Mouse (Mus musculus) midbrain, embryonic 14.5 days (tissue): ENCODE results near the gene Rgl1. TPM values are rescaled to one million over a fixed set of nuclear protein-coding genes. Genes with fewer than 3 reads are reported as not detected.

Experiments
- ATAC-seq: fragments of 200-750 bp; cut with Nextera tagmentation; 2 replicates; pipeline ENCODE4 v1.8.0; 2017; ENCODE audit warnings: moderate number of reproducible peaks, moderate library complexity; ENCODE audit not compliant: low FRiP score, low TSS enrichment
- DNase-seq: peaks from one replicate; pipeline ENCODE4 v3.0.0-alpha.2; 2015
- H3K27ac ChIP-seq: fragments of 300-500 bp; sonication (generic); replicated peaks from 2 replicates; pipeline ENCODE4 v1.5.1; 2014; ENCODE audit warnings: mild to moderate bottlenecking, low read depth, low read length, moderate library complexity
- H3K27me3 ChIP-seq: fragments of 300-500 bp; sonication (generic); 2 replicates; pipeline ENCODE4 v1.6.1; 2014; ENCODE audit warnings: low read length, control low read depth, mixed read lengths; ENCODE audit not compliant: control insufficient read depth, insufficient read depth
- H3K36me3 ChIP-seq: fragments of 300-500 bp; sonication (generic); 2 replicates; pipeline ENCODE4 v1.6.1; 2014; ENCODE audit warnings: low read length, control low read depth; ENCODE audit not compliant: control insufficient read depth, insufficient read depth
- H3K4me1 ChIP-seq: fragments of 300-500 bp; sonication (generic); 2 replicates; pipeline ENCODE4 v1.6.1; 2014; ENCODE audit warnings: mild to moderate bottlenecking, antibody characterized with exemption, low read length, control low read depth; ENCODE audit not compliant: control insufficient read depth, insufficient read depth
- H3K4me2 ChIP-seq: fragments of 300-500 bp; sonication (generic); 2 replicates; pipeline ENCODE4 v1.6.1; 2014; ENCODE audit warnings: mild to moderate bottlenecking, low read length, moderate library complexity
- H3K4me3 ChIP-seq: fragments of 300-500 bp; sonication (generic); replicated peaks from 2 replicates; pipeline ENCODE4 v1.5.1; 2014; ENCODE audit warnings: low read depth, low read length
- H3K9ac ChIP-seq: fragments of 300-500 bp; sonication (generic); replicated peaks from 2 replicates; pipeline ENCODE4 v1.6.1; 2014; ENCODE audit warnings: mild to moderate bottlenecking, low read length, moderate library complexity
- H3K9me3 ChIP-seq: fragments of 300-500 bp; sonication (generic); 2 replicates; pipeline ENCODE4 v1.6.1; 2016; ENCODE audit warnings: low read length, control low read depth, mixed read lengths; ENCODE audit not compliant: control insufficient read depth
- WGBS: fragments of 180-500 bp; shearing (Covaris S2); extraction: QIAGEN DNeasy Blood & Tissue Kit; methylation state at CpG from one replicate; pipeline ENCODE4 v1.1.7; 2014; 5-methylcytosine and 5-hydroxymethylcytosine counted together
- polyA plus RNA-seq: library from polyadenylated mRNA; unstranded; fragments of >200 nt; fragmentation: Nextera tagmentation; extraction: Ambion mirVana; gene quantifications from 2 replicates; pipeline ENCODE4 v1.2.1, GENCODE M21; 2014

Gene Rgl1
- polyA plus RNA-seq, 1 experiment from 2014 or later: 16.6 TPM

GRCm38 (mm10) chr1:152589331-152589935 is 176.7 kb downstream of the Rgl1 start:
- Histone ChIP-seq H3K27me3 (no peaks in the 10 kb centered on the region), H3K9me3 (no peaks in the 10 kb centered on the region), H3K4me2 (no peak overlapping the region), H3K9ac (no peak overlapping the region), H3K27ac (no peak overlapping the region), H3K4me1 (0 out of 2 replicates have a peak, but pooled peaks cover 7% of the 10 kb centered on the region), H3K4me3 (no peak overlapping the region), H3K36me3 (no peaks in the 10 kb centered on the region)
- ATAC-seq (no peak), DNase-seq (peak; percentile 57)
- 41% methylated on average over 9 of the region's 9 CpGs for WGBS

DNA sequence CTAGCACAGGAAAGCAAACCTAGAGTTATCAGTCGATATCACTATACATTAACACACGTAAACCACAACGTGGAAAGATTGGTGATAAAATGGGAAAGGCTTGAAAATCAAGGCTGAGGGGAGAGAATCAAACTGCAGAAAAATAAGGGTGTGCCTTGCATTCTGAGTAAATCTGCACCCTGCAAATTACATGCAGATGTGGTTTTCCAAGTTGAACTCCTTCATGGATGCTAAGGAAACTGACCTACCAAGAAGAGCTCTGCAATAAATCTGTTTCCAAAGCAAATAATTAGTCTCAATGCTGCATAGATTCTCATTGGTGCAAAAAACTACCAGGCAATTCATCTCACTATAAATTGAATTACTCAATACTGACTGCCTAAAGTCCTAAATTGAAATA is 178.7 kb downstream of the Rgl1 start:
- Histone ChIP-seq H3K9me3 (no peaks in the 10 kb centered on the region), H3K4me1 (0 out of 2 replicates have a peak, but pooled peaks cover 7% of the 10 kb centered on the region), H3K4me3 (no peak overlapping the region), H3K9ac (no peak overlapping the region), H3K27ac (no peak overlapping the region), H3K27me3 (no peaks in the 10 kb centered on the region), H3K36me3 (no peaks in the 10 kb centered on the region), H3K4me2 (no peak overlapping the region)
- no peak for ATAC-seq
- WGBS: 88% methylated on average over 3 of the region's 3 CpGs
- no peak for DNase-seq

GRCm38 (mm10) chr1:152585385-152585984 is 180.7 kb downstream of the Rgl1 start:
- H3K9ac ChIP-seq: no peak overlapping the region
- 0 out of 2 replicates have a peak, but pooled peaks cover 7% of the 10 kb centered on the region for H3K4me1 ChIP-seq
- DNase-seq (no peak), ATAC-seq (no peak)
- no peak overlapping the region for H3K27ac ChIP-seq
- no peaks in the 10 kb centered on the region for H3K36me3 ChIP-seq
- H3K4me3 ChIP-seq: no peak overlapping the region
- no peaks in the 10 kb centered on the region for H3K9me3 ChIP-seq
- WGBS: 83% methylated on average over 7 of the region's 7 CpGs
- H3K4me2 ChIP-seq: no peak overlapping the region
- no peaks in the 10 kb centered on the region for H3K27me3 ChIP-seq

DNA sequence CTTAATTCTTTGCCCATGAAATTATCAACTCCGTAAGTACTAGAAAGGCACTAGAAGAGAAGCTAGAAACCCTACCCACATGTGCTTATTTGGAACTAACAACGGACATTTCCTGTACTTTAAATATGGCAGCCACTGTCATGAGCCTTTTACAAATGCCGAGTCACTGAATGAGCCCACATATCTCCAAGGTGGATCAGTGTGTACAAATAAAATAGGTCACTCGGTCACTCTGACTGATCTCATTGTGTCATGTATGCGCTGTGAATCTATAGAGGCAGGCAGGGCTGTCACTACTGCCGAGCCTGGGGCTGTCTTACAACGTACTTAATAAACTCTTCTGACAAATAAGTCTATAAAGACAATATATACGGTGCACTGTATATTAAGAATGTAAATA is 181.2 kb downstream of the Rgl1 start:
- Histone ChIP-seq H3K9me3 (no peaks in the 10 kb centered on the region), H3K27ac (no peak overlapping the region), H3K36me3 (no peaks in the 10 kb centered on the region), H3K4me3 (no peak overlapping the region), H3K27me3 (no peaks in the 10 kb centered on the region), H3K4me2 (no peak overlapping the region), H3K4me1 (0 out of 2 replicates have a peak, but pooled peaks cover 7% of the 10 kb centered on the region), H3K9ac (no peak overlapping the region)
- 78% methylated on average over 8 of the region's 8 CpGs for WGBS
- ATAC-seq (no peak), DNase-seq (no peak)

GRCm38 (mm10) chr1:152581127-152581905 is 184.8 kb downstream of the Rgl1 start:
- H3K27ac ChIP-seq: no peak overlapping the region
- peaks cover 7% of the 10 kb centered on the region; the same call in 1 of the 2 replicates for H3K4me1 ChIP-seq
- no peaks in the 10 kb centered on the region for H3K9me3 ChIP-seq
- ATAC-seq (no peak), DNase-seq (no peak)
- no peaks in the 10 kb centered on the region for H3K36me3 ChIP-seq
- H3K4me2 ChIP-seq: no peak overlapping the region
- 83% methylated on average over 13 of the region's 13 CpGs for WGBS
- H3K27me3 ChIP-seq: 0 out of 2 replicates have a peak, but pooled peaks cover 6% of the 10 kb centered on the region
- no peak overlapping the region for H3K9ac ChIP-seq
- H3K4me3 ChIP-seq: no peak overlapping the region

DNA sequence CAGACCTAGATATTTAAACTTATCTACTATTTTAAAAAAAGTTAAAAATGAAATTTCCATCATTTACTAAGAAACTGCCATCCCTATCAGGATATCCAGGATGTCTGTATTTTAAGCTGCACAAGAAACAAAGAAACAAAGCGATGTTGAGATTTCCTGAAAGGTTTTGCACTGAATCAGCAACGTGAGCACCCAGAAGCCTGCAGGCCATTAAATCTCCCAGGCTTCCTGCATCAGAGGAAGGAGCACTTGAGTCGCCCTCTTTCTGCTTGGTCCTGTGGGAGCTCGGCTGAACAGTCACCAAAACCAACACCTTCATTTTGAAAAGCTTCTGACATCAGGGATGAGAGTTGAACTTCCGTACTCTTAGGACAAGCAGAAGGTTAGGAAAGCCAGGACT is 187.2 kb downstream of the Rgl1 start:
- no peak overlapping the region for H3K4me3 ChIP-seq
- peaks cover 17% of the 10 kb centered on the region for H3K4me1 ChIP-seq
- DNase-seq (no peak), ATAC-seq (no peak)
- H3K9me3 ChIP-seq: no peaks in the 10 kb centered on the region
- H3K9ac ChIP-seq: no peak overlapping the region
- H3K27ac ChIP-seq: no peak overlapping the region
- H3K4me2 ChIP-seq: no peak overlapping the region
- WGBS: 71% methylated on average over 5 of the region's 5 CpGs
- 0 out of 2 replicates have a peak, but pooled peaks cover 6% of the 10 kb centered on the region for H3K27me3 ChIP-seq
- no peaks in the 10 kb centered on the region for H3K36me3 ChIP-seq

DNA sequence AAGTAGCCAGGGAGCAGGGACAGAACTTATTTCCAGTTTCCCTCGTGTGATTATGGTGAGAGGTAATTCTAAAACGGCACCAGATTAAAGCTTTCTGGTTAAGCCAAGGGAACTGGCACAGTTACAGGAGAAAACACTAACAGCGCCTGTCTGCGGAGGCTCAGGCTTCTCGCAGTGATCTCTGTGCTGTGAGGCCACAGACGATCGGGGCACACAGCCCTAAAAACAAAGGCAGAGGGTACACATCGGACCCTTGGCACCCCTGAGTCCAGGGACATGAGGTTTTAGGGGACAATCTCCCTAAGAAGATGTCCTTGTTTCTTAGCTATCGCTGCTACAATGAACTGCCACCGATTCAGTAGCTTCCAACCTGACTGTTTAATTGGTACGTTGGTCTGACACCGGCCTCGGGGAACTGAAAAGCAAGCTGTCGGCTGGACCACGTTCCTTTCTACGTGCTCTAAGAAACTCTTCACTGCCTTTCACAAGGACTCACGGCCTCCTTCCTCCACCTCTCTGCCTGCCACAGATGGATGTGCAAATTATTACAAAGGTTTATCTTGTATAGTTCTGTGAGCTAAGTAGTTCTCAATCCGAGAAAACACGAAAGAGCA is 187.9 kb downstream of the Rgl1 start:
- Histone ChIP-seq H3K4me3 (0 out of 2 replicates have a peak overlapping the region, but pooled peaks have one; percentile 2), H3K9ac (no peak overlapping the region; the same call in 1 of the 2 replicates), H3K27me3 (0 out of 2 replicates have a peak, but pooled peaks cover 6% of the 10 kb centered on the region), H3K36me3 (no peaks in the 10 kb centered on the region), H3K4me2 (peak overlapping the region; percentile 28), H3K4me1 (peaks cover 24% of the 10 kb centered on the region), H3K9me3 (no peaks in the 10 kb centered on the region), H3K27ac (no peak overlapping the region)
- DNase-seq (peak; percentile 57), ATAC-seq (no peak)
- 19% methylated on average over 19 of the region's 19 CpGs for WGBS

DNA sequence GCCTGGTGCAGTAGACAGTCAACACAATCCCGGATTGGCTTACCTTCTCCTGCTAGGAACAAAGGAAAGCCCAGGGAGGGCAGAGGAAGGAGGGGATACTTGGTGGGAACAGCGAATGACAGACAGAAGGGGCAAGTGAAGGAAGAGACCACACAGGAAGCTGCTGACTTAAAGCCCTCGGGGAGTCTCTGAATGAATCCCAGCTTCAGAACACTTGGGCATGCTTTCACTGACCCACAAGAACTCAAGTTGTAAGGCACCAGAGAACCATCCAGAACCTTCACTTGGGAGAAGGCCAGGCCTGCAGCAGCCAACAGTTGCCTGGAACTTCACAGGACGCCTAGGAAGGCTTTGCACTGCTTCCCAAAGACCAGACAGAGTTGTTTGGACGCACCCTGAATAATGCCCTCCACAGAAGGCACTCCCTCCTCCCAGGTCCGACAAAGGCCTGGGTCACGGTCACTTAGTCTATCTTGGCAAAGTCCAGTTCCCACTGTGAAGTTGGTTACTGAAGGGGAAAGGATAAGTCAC is 189.5 kb downstream of the Rgl1 start:
- H3K4me3 ChIP-seq: no peak overlapping the region
- no peak overlapping the region for H3K9ac ChIP-seq
- no peak overlapping the region for H3K4me2 ChIP-seq
- H3K9me3 ChIP-seq: no peaks in the 10 kb centered on the region
- WGBS: 6% methylated on average over 7 of the region's 7 CpGs
- 0 out of 2 replicates have a peak, but pooled peaks cover 6% of the 10 kb centered on the region for H3K27me3 ChIP-seq
- H3K36me3 ChIP-seq: no peaks in the 10 kb centered on the region
- H3K27ac ChIP-seq: no peak overlapping the region
- H3K4me1 ChIP-seq: peaks cover 30% of the 10 kb centered on the region
- DNase-seq (no peak), ATAC-seq (no peak)
